Mouse (Mus musculus): ENCODE results near the gene Zfp704. TPM values are rescaled to one million over a fixed set of nuclear protein-coding genes. Genes with fewer than 3 reads are reported as not detected.
A peak's percentile ranks its signal among the peaks of the same experiment; 100 is the strongest.

Gene Zfp704
- polyA plus RNA-seq, 1 experiment from 2014 or later = 8.9 TPM

DNA sequence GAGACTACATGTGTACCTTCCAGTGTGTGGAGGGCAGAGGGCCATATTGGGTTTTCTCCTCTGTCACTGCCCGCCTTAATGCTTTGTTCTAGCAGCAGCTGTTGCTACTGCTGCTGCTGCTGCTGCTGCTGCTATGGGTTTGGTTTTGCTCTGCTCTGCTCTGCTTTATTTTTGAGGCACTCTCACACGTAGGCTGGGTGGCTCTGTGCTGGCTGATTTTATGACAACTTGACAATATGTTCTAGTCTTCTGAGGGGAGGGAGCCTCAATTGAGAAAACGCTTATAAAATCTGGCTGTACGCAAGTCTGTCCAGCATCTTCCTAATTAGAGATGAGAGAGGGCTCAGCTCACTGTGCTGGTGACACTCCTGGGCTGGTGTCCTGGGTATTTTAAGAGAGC lies 66.4 kb downstream of the Zfp704 start:
- peaks cover 9% of the 10 kb centered on the region for H3K4me1 ChIP-seq (ENCODE audit: control insufficient read depth, insufficient read depth, low read length)
- no peak overlapping the region for H3K9ac ChIP-seq (ENCODE audit: low read length)
- H3K27ac ChIP-seq (ENCODE audit: low read depth, low read length) = no peak overlapping the region
- no peak for ATAC-seq
- no peaks in the 10 kb centered on the region for H3K27me3 ChIP-seq (replicated peaks; ENCODE audit: control insufficient read depth, insufficient read depth, low read length)
- H3K4me3 ChIP-seq (ENCODE audit: low read depth, low read length) = no peak overlapping the region
- no peak for DNase-seq (ENCODE audit: low spot score)
- H3K9me3 ChIP-seq (replicated peaks; ENCODE audit: control insufficient read depth, low read length) = no peaks in the 10 kb centered on the region
- no peak overlapping the region for H3K4me2 ChIP-seq (ENCODE audit: low read length)
- 68% methylated on average over 4 of the region's 4 CpGs for WGBS
- H3K36me3 ChIP-seq (ENCODE audit: control insufficient read depth, insufficient read depth, low read length) = no peaks in the 10 kb centered on the region

DNA sequence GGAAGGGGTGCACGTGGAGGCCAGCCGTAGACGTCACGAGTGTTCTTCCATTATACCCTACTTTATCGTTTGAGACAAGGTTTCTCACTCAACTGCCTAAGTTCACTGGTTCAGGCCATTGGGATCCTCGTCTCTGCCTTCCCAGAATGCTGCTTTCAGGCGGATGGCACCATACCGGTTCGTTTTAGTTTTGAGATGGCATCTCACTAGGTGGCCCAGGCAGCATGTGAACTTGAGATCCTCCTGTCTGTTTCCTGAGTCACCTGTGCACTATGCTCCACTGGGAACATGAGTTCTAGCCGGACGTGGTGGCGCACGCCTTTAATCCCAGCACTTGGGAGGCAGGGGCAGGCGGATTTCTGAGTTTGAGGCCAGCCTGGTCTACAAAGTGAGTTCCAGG lies 68.3 kb downstream of the Zfp704 start:
- H3K4me1 ChIP-seq (ENCODE audit: control insufficient read depth, insufficient read depth, low read length) = 0 out of 2 replicates have a peak, but pooled peaks cover 2% of the 10 kb centered on the region
- WGBS = 91% methylated on average over 14 of the region's 14 CpGs
- no peak overlapping the region for H3K27ac ChIP-seq (ENCODE audit: low read depth, low read length)
- no peaks in the 10 kb centered on the region for H3K9me3 ChIP-seq (replicated peaks; ENCODE audit: control insufficient read depth, low read length)
- no peak overlapping the region for H3K4me2 ChIP-seq (ENCODE audit: low read length)
- no peaks in the 10 kb centered on the region for H3K27me3 ChIP-seq (replicated peaks; ENCODE audit: control insufficient read depth, insufficient read depth, low read length)
- no peak for ATAC-seq
- DNase-seq (ENCODE audit: low spot score) = no peak
- H3K9ac ChIP-seq (ENCODE audit: low read length) = no peak overlapping the region
- H3K36me3 ChIP-seq (ENCODE audit: control insufficient read depth, insufficient read depth, low read length) = no peaks in the 10 kb centered on the region
- no peak overlapping the region for H3K4me3 ChIP-seq (ENCODE audit: low read depth, low read length)

DNA sequence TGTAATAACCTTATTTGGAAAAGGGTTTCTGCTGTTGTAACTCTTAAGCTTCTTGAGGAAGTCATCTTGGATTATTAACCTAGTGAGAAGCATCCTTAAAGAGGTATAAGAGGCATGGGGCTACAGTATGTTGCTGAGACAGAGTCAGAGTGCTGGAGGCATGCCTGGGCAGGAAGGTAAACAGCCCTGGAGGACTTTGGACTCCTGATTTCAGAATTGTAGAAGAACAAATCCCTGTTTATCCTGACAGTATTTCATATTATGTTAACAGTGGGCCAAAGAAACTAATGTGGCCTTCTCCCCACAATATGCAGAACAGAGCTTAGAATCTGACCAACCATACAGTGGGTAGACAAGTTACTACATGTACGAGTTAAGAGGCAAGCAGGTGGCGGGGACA lies 71.4 kb downstream of the Zfp704 start:
- DNase-seq (ENCODE audit: low spot score) (no peak), ATAC-seq (no peak)
- no peaks in the 10 kb centered on the region for H3K4me1 ChIP-seq (ENCODE audit: control insufficient read depth, insufficient read depth, low read length)
- H3K27ac ChIP-seq (ENCODE audit: low read depth, low read length) = no peak overlapping the region
- no peak overlapping the region for H3K9ac ChIP-seq (ENCODE audit: low read length)
- no peaks in the 10 kb centered on the region for H3K27me3 ChIP-seq (replicated peaks; ENCODE audit: control insufficient read depth, insufficient read depth, low read length)
- H3K36me3 ChIP-seq (ENCODE audit: control insufficient read depth, insufficient read depth, low read length) = no peaks in the 10 kb centered on the region
- WGBS = 89% methylated on average over 2 of the region's 2 CpGs
- no peak overlapping the region for H3K4me2 ChIP-seq (ENCODE audit: low read length)
- H3K4me3 ChIP-seq (ENCODE audit: low read depth, low read length) = no peak overlapping the region
- H3K9me3 ChIP-seq (replicated peaks; ENCODE audit: control insufficient read depth, low read length) = no peaks in the 10 kb centered on the region

DNA sequence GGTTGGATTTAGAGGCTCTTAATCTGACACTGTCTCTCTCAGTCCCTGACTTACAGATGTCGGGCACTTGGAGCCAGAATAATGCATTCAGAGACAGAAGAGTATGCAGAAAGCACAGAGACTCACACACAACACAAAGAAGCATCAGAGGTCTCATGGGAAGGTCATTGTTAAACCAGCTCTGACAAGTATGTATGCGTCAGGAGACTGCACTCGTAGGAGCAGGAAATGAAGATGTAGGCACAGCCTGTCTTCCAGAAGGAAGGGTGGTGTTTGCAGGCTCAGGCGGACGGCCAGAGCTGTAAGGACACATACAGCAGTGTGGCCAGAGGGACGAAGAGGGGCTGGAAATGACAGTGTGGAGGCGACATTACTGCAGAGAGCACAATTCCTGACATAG lies 72.0 kb downstream of the Zfp704 start:
- no peak overlapping the region for H3K4me2 ChIP-seq (ENCODE audit: low read length)
- H3K9me3 ChIP-seq (replicated peaks; ENCODE audit: control insufficient read depth, low read length) = no peaks in the 10 kb centered on the region
- no peak overlapping the region for H3K9ac ChIP-seq (ENCODE audit: low read length)
- no peaks in the 10 kb centered on the region for H3K4me1 ChIP-seq (ENCODE audit: control insufficient read depth, insufficient read depth, low read length)
- ATAC-seq (no peak), DNase-seq (ENCODE audit: low spot score) (no peak)
- H3K36me3 ChIP-seq (ENCODE audit: control insufficient read depth, insufficient read depth, low read length) = no peaks in the 10 kb centered on the region
- no peaks in the 10 kb centered on the region for H3K27me3 ChIP-seq (replicated peaks; ENCODE audit: control insufficient read depth, insufficient read depth, low read length)
- no peak overlapping the region for H3K27ac ChIP-seq (ENCODE audit: low read depth, low read length)
- WGBS = 82% methylated on average over 7 of the region's 7 CpGs
- no peak overlapping the region for H3K4me3 ChIP-seq (ENCODE audit: low read depth, low read length)

GRCm38 (mm10) chr3:9530097-9530780 lies 79.6 kb downstream of the Zfp704 start:
- Histone ChIP-seq H3K9ac (ENCODE audit: low read length) (no peak overlapping the region), H3K4me3 (ENCODE audit: low read depth, low read length) (no peak overlapping the region), H3K9me3 (replicated peaks; ENCODE audit: control insufficient read depth, low read length) (no peaks in the 10 kb centered on the region), H3K4me1 (ENCODE audit: control insufficient read depth, insufficient read depth, low read length) (no peaks in the 10 kb centered on the region), H3K36me3 (ENCODE audit: control insufficient read depth, insufficient read depth, low read length) (no peaks in the 10 kb centered on the region), H3K27ac (ENCODE audit: low read depth, low read length) (no peak overlapping the region), H3K27me3 (replicated peaks; ENCODE audit: control insufficient read depth, insufficient read depth, low read length) (no peaks in the 10 kb centered on the region), H3K4me2 (ENCODE audit: low read length) (no peak overlapping the region)
- WGBS = 55% methylated on average over 9 of the region's 9 CpGs
- ATAC-seq (no peak; the same call in 1 of the 2 replicates), DNase-seq (ENCODE audit: low spot score) (peak; percentile 51)

GRCm38 (mm10) chr3:9524429-9524828 lies 85.5 kb downstream of the Zfp704 start:
- no peaks in the 10 kb centered on the region for H3K9me3 ChIP-seq (replicated peaks; ENCODE audit: control insufficient read depth, low read length)
- no peaks in the 10 kb centered on the region for H3K27me3 ChIP-seq (replicated peaks; ENCODE audit: control insufficient read depth, insufficient read depth, low read length)

DNA sequence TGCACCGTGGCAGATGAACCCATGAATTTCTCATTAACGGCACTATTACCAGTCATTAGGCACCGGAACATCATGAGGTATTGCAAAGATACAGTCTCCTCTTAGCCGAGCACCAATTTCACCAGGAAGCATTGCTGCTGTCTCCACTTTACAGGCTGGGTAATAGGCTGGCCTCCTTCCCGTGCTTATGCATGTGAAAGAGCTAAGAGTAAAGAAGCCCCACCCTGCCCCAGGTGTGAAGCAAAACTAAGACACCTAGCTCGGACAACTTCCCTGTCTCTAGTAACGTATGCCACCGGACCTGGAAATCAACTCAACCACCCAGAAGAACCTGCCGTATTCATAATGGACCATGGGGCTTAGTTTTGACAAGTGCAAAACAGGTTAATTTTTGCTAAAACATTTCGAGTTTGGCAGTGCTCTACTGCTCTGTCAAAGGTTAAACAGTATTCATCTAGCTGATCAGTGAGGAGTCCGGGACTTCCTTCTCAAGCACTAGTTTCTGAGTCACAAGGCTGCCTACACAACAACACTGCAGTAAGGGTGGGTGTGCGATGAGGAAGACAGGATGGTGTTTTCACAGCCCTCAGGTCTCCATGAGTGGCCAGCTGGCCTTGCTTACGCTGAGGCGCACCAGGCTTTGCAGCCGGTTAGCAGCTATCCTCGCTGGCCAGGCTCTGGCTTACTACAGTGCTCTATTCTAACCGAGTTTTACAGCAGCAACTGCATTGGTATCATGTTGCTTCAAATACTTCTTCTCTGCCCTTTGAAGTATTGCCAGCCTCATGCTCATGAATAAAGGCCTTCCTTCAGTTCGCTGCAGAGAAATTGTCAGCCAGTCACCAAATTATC lies 86.6 kb downstream of the Zfp704 start:
- Histone ChIP-seq H3K4me1 (ENCODE audit: control insufficient read depth, insufficient read depth, low read length) (peaks cover 28% of the 10 kb centered on the region), H3K9me3 (replicated peaks; ENCODE audit: control insufficient read depth, low read length) (no peaks in the 10 kb centered on the region), H3K9ac (ENCODE audit: low read length) (peak overlapping the region; percentile 25; the same call in 1 of the 2 replicates), H3K27ac (ENCODE audit: low read depth, low read length) (peak overlapping the region; percentile 36), H3K4me2 (ENCODE audit: low read length) (no peak overlapping the region), H3K4me3 (ENCODE audit: low read depth, low read length) (no peak overlapping the region), H3K36me3 (ENCODE audit: control insufficient read depth, insufficient read depth, low read length) (no peaks in the 10 kb centered on the region), H3K27me3 (replicated peaks; ENCODE audit: control insufficient read depth, insufficient read depth, low read length) (no peaks in the 10 kb centered on the region)
- 53% methylated on average over 18 of the region's 18 CpGs for WGBS
- DNase-seq (ENCODE audit: low spot score) (peak; percentile 77), ATAC-seq (peak; percentile 33)

More at GRCm38 (mm10) chr3:9524429-9524828, 85.5 kb downstream of the Zfp704 start:
- no peaks in the 10 kb centered on the region for H3K36me3 ChIP-seq (ENCODE audit: control insufficient read depth, insufficient read depth, low read length)
- H3K4me2 ChIP-seq (ENCODE audit: low read length) = no peak overlapping the region
- ATAC-seq = no peak
- WGBS = 52% methylated on average over 5 of the region's 5 CpGs
- no peak overlapping the region for H3K4me3 ChIP-seq (ENCODE audit: low read depth, low read length)
- no peak for DNase-seq (ENCODE audit: low spot score)
- H3K9ac ChIP-seq (ENCODE audit: low read length) = no peak overlapping the region
- no peak overlapping the region for H3K27ac ChIP-seq (ENCODE audit: low read depth, low read length)
- peaks cover 28% of the 10 kb centered on the region for H3K4me1 ChIP-seq (ENCODE audit: control insufficient read depth, insufficient read depth, low read length)

- Histone ChIP-seq H3K9me3 (replicated peaks; ENCODE audit: control insufficient read depth, low read length) (no peaks in the 10 kb centered on the region), H3K4me2 (ENCODE audit: low read length) (no peak overlapping the region), H3K36me3 (ENCODE audit: control insufficient read depth, insufficient read depth, low read length) (no peaks in the 10 kb centered on the region), H3K4me3 (ENCODE audit: low read depth, low read length) (no peak overlapping the region), H3K27ac (ENCODE audit: low read depth, low read length) (no peak overlapping the region), H3K4me1 (ENCODE audit: control insufficient read depth, insufficient read depth, low read length) (peaks cover 28% of the 10 kb centered on the region), H3K27me3 (replicated peaks; ENCODE audit: control insufficient read depth, insufficient read depth, low read length) (peaks cover 9% of the 10 kb centered on the region), H3K9ac (ENCODE audit: low read length) (no peak overlapping the region)
- no peak for ATAC-seq
- WGBS = 68% methylated on average over 6 of the region's 6 CpGs
- no peak for DNase-seq (ENCODE audit: low spot score)
Observed at GRCm38 (mm10) chr3:9522009-9522408, 87.9 kb downstream of the Zfp704 start.

GRCm38 (mm10) chr3:9520728-9521054 lies 89.2 kb downstream of the Zfp704 start:
- 28% methylated on average over 7 of the region's 7 CpGs for WGBS
- no peaks in the 10 kb centered on the region for H3K36me3 ChIP-seq (ENCODE audit: control insufficient read depth, insufficient read depth, low read length)
- DNase-seq (ENCODE audit: low spot score) (no peak), ATAC-seq (peak; percentile 11; the same call in 1 of the 2 replicates)
- H3K9me3 ChIP-seq (replicated peaks; ENCODE audit: control insufficient read depth, low read length) = no peaks in the 10 kb centered on the region
- no peak overlapping the region for H3K4me3 ChIP-seq (ENCODE audit: low read depth, low read length)
- H3K4me1 ChIP-seq (ENCODE audit: control insufficient read depth, insufficient read depth, low read length) = peaks cover 28% of the 10 kb centered on the region
- H3K27ac ChIP-seq (ENCODE audit: low read depth, low read length) = 0 out of 2 replicates have a peak overlapping the region, but pooled peaks have one; percentile 52
- H3K27me3 ChIP-seq (replicated peaks; ENCODE audit: control insufficient read depth, insufficient read depth, low read length) = peaks cover 19% of the 10 kb centered on the region
- H3K9ac ChIP-seq (ENCODE audit: low read length) = no peak overlapping the region
- H3K4me2 ChIP-seq (ENCODE audit: low read length) = peak overlapping the region; percentile 30; the same call in 1 of the 2 replicates

Data from forebrain, embryonic 14.5 days (tissue).